Mouse (Mus musculus) hindbrain, postnatal 0 days (tissue): ENCODE results near the gene Rsph14. TPM values are rescaled to one million over a fixed set of nuclear protein-coding genes. Genes with fewer than 3 reads are reported as not detected.
A peak's percentile ranks its signal among the peaks of the same experiment; 100 is the strongest.

Source experiments
- ATAC-seq: fragments of 200-750 bp; cut with Nextera tagmentation; 2 replicates; pipeline ENCODE4 v1.8.0; 2017; ENCODE audit warnings: mild to moderate bottlenecking, moderate TSS enrichment, moderate library complexity
- DNase-seq: peaks from one replicate; pipeline ENCODE4 v3.0.0-alpha.2; 2015; ENCODE audit warnings: low spot score
- H3K27ac ChIP-seq: fragments of 300-500 bp; sonication (generic); 2 replicates; pipeline ENCODE4 v1.5.1; 2014; ENCODE audit warnings: mild to moderate bottlenecking
- H3K27me3 ChIP-seq: fragments of 300-500 bp; sonication (generic); 2 replicates; pipeline ENCODE4 v1.6.1; 2014; ENCODE audit warnings: low read length, mixed read lengths; ENCODE audit not compliant: insufficient read depth
- H3K36me3 ChIP-seq: fragments of 300-500 bp; sonication (generic); 2 replicates; pipeline ENCODE4 v1.6.1; 2014; ENCODE audit warnings: low read length, mixed read lengths; ENCODE audit not compliant: insufficient read depth
- H3K4me1 ChIP-seq: fragments of 300-500 bp; sonication (generic); 2 replicates; pipeline ENCODE4 v1.6.1; 2014; ENCODE audit warnings: antibody characterized with exemption, low read length, mixed read lengths; ENCODE audit not compliant: insufficient read depth
- H3K4me2 ChIP-seq: fragments of 300-500 bp; sonication (generic); 2 replicates; pipeline ENCODE4 v1.6.1; 2014; ENCODE audit warnings: low read depth, mild to moderate bottlenecking, low read length, moderate library complexity, mixed read lengths
- H3K4me3 ChIP-seq: fragments of 300-500 bp; sonication (generic); 2 replicates; pipeline ENCODE4 v1.5.1; 2014; ENCODE audit warnings: low read length
- H3K9ac ChIP-seq: fragments of 300-500 bp; sonication (generic); replicated peaks from 2 replicates; pipeline ENCODE4 v1.6.1; 2014; ENCODE audit warnings: mild to moderate bottlenecking, low read length, moderate library complexity, mixed read lengths
- H3K9me3 ChIP-seq: fragments of 300-500 bp; sonication (generic); 2 replicates; pipeline ENCODE4 v1.6.1; 2016; ENCODE audit warnings: low read length, mixed read lengths
- CTCF ChIP-seq: IDR thresholded peaks from 2 replicates; pipeline ENCODE4 v1.5.1; 2016; ENCODE audit warnings: antibody characterized with exemption, control low read depth, low read depth
- WGBS: fragments of 180-500 bp; shearing (Covaris S2); extraction: QIAGEN DNeasy Blood & Tissue Kit; methylation state at CpG from one replicate; pipeline ENCODE4 v1.1.7; 2014; 5-methylcytosine and 5-hydroxymethylcytosine counted together
- polyA plus RNA-seq: library from polyadenylated mRNA; unstranded; fragments of >200 nt; fragmentation: Nextera tagmentation; extraction: Ambion mirVana; gene quantifications from 2 replicates; pipeline ENCODE4 v1.2.1, GENCODE M21; 2015
- total RNA-seq: library from RNA; depleted of rRNA; stranded (reverse); fragments of >200 nt; gene quantifications from 2 replicates; pipeline ENCODE4 v1.2.3, GENCODE M21; 2014

Rsph14 gene
- total and polyA plus RNA-seq, 2 experiments from 2014 or later, result 0.46 to 1.7 TPM

- Histone ChIP-seq H3K9ac (no peak overlapping the region), H3K4me2 (no peak overlapping the region), H3K27ac (no peak overlapping the region), H3K9me3 (no peaks in the 10 kb centered on the region), H3K36me3 (no peaks in the 10 kb centered on the region), H3K27me3 (no peaks in the 10 kb centered on the region), H3K4me1 (no peaks in the 10 kb centered on the region), H3K4me3 (no peak overlapping the region)
- DNase-seq (peak; percentile 37), ATAC-seq (no peak)
- TF ChIP-seq CTCF, result peak; percentile 69
- WGBS, result 75% methylated on average over 6 of the region's 6 CpGs
Observed at GRCm38 (mm10) chr10:74929578-74929977, 102.8 kb downstream of the Rsph14 start.

DNA sequence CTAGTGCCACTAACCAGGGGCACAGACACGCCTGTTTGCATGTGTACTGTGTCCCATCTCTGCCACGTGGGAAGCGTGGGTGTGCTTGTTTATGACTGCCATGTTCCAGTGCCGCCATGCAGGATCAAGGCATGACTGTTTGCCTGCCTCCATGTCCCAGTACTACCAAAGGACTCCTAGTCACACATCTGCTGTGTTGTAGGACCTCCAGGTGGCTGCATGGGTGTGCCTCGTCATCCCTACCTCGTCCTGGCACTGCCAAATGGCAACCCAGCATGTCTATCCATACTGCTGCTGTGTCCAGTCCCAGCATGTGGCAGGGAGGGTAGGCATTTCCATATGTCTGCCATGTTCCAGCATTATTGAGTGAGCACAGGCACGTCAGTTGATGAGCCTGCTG is 104.1 kb downstream of the Rsph14 start:
- Histone ChIP-seq H3K4me1 (no peaks in the 10 kb centered on the region), H3K4me2 (no peak overlapping the region), H3K27ac (no peak overlapping the region), H3K27me3 (no peaks in the 10 kb centered on the region), H3K9ac (no peak overlapping the region), H3K9me3 (no peaks in the 10 kb centered on the region), H3K4me3 (no peak overlapping the region), H3K36me3 (no peaks in the 10 kb centered on the region)
- no peak for ATAC-seq
- no peak for TF ChIP-seq CTCF
- WGBS, result 79% methylated on average over 7 of the region's 7 CpGs
- DNase-seq, result no peak

DNA sequence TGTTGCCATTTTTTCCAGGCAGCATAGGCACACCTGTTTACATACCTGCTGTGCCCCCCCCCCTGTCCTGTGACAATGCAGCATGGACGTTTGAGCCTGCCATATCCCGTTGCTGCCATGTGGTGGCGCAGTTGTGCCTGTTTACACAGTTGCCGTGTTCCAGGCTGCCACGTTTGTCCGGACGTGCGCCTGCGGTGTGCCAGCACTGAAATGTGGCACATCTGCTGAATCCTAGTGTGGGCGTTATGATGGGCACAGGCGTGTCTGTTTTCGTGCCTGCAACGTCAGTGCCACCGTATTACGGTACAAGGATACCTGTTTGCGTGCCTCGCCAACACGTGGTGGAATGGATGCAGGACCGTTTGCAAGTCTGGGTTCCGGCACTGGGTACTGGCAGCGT is 107.1 kb downstream of the Rsph14 start:
- H3K4me2 ChIP-seq, result peak overlapping the region; percentile 52
- no peak overlapping the region for H3K9ac ChIP-seq
- H3K4me1 ChIP-seq, result 0 out of 2 replicates have a peak, but pooled peaks cover 3% of the 10 kb centered on the region
- DNase-seq, result peak; percentile 83
- TF ChIP-seq CTCF, result peak; percentile 88
- no peaks in the 10 kb centered on the region for H3K27me3 ChIP-seq
- no peaks in the 10 kb centered on the region for H3K36me3 ChIP-seq
- 13% methylated on average over 21 of the region's 21 CpGs for WGBS
- H3K4me3 ChIP-seq, result peak overlapping the region; percentile 17
- ATAC-seq, result peak; percentile 10; the same call in 1 of the 2 replicates
- no peaks in the 10 kb centered on the region for H3K9me3 ChIP-seq
- H3K27ac ChIP-seq, result no peak overlapping the region

- no peak for TF ChIP-seq CTCF
- DNase-seq (no peak), ATAC-seq (no peak)
- Histone ChIP-seq H3K4me2 (no peak overlapping the region), H3K36me3 (no peaks in the 10 kb centered on the region), H3K9me3 (no peaks in the 10 kb centered on the region), H3K9ac (no peak overlapping the region), H3K4me1 (0 out of 2 replicates have a peak, but pooled peaks cover 3% of the 10 kb centered on the region), H3K27ac (no peak overlapping the region), H3K4me3 (no peak overlapping the region), H3K27me3 (no peaks in the 10 kb centered on the region)
- WGBS, result 91% methylated on average over 14 of the region's 14 CpGs
Observed at GRCm38 (mm10) chr10:74924274-74924673, 108.1 kb downstream of the Rsph14 start.

DNA sequence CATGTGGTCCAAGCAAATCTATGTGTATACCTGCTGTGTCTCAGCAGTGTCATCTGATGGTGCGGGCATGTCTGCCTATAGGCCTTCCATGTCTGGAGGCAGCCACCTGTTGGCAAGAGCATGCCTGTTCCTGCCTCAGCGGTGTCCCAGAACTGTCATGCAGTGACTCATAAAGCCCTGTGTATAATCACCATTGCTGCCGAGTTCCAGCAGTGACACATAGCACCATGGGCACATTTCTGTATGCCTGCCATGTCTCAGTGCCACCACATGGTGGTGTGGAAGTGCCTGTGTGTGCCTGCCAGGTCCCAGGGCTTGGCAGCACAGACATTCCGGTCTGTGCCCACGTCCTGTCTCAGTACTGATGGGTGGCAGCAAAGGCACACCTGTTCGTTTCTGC is 109.6 kb downstream of the Rsph14 start:
- ATAC-seq (peak; percentile 73), DNase-seq (peak; percentile 81)
- 35% methylated on average over 6 of the region's 6 CpGs for WGBS
- Histone ChIP-seq H3K9ac (no peak overlapping the region), H3K27ac (no peak overlapping the region), H3K4me2 (no peak overlapping the region), H3K27me3 (no peaks in the 10 kb centered on the region), H3K9me3 (no peaks in the 10 kb centered on the region), H3K36me3 (no peaks in the 10 kb centered on the region), H3K4me3 (no peak overlapping the region), H3K4me1 (0 out of 2 replicates have a peak, but pooled peaks cover 3% of the 10 kb centered on the region)
- TF ChIP-seq CTCF, result peak; percentile 94

DNA sequence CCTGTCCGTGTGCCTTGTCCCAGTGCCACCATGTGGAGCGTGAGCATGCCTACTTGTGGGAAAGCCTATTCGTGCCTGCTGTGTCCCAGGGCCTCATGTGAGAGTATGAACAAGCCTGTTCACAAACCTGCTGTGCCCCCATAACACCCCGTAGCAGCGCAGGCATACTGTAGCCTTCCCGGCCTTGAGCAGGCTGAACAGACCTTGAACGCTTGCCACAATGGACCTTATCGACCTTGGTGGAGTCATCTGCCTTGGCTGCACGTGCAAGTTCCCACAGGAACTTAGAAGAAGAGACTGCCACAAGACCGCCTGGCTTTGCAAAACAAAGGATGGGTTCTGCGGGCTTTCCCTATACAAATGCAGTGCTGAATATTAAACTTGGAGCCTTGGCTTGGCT is 110.8 kb downstream of the Rsph14 start:
- no peak overlapping the region for H3K4me3 ChIP-seq
- DNase-seq (no peak), ATAC-seq (no peak)
- no peak for TF ChIP-seq CTCF
- WGBS, result 68% methylated on average over 11 of the region's 11 CpGs
- H3K9ac ChIP-seq, result no peak overlapping the region
- 0 out of 2 replicates have a peak, but pooled peaks cover 3% of the 10 kb centered on the region for H3K4me1 ChIP-seq
- H3K27ac ChIP-seq, result no peak overlapping the region
- H3K36me3 ChIP-seq, result no peaks in the 10 kb centered on the region
- H3K4me2 ChIP-seq, result no peak overlapping the region
- H3K9me3 ChIP-seq, result no peaks in the 10 kb centered on the region
- H3K27me3 ChIP-seq, result no peaks in the 10 kb centered on the region

DNA sequence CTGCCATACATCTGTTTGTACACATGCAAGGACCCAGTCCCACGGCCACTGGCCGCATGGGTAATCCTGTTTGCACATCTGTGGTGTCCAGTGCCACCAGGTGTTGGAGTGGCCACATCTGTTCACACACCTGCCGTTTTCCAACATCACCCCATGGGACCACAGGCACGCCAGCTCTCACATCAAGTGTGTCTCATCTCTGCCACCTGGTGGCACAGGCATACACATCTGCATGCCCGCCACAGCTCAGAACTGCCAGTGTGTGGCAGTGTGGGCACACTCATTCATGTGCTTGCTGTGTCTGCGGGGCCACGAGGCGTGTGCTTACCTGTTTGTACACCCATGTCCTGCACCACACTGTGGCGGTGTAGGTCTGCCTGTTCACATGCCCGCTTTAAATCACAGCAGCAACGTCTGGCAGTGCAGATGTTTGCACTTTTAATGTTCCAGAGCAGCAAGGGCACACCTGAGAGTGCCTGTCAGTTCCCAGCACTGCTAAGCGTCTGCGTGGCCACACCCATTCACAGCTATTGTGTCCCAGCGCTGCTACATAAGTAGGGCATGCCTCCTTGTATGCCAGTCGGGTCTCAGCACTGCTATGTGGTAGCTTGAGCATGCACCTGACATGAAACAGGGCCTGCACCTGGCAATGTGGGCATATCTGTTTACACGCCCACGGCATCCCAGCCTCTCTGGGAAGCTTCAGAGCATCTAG is 111.4 kb downstream of the Rsph14 start:
- H3K4me2 ChIP-seq, result no peak overlapping the region

More for the DNA sequence above, 111.4 kb downstream of the Rsph14 start:
- Histone ChIP-seq H3K9ac (no peak overlapping the region), H3K4me1 (0 out of 2 replicates have a peak, but pooled peaks cover 3% of the 10 kb centered on the region), H3K27ac (no peak overlapping the region), H3K36me3 (no peaks in the 10 kb centered on the region), H3K4me3 (no peak overlapping the region), H3K27me3 (no peaks in the 10 kb centered on the region), H3K9me3 (no peaks in the 10 kb centered on the region)
- DNase-seq (peak; percentile 90), ATAC-seq (peak; percentile 72)
- TF ChIP-seq CTCF, result peak; percentile 99
- 38% methylated on average over 17 of the region's 17 CpGs for WGBS
